Mouse (Mus musculus): ENCODE measurements around the gene Tyms. TPM values are rescaled to one million over a fixed set of nuclear protein-coding genes. Genes with fewer than 3 reads are reported as not detected.
A peak's percentile ranks its signal among the peaks of the same experiment; 100 is the strongest.

Gene Tyms
- polyA plus RNA-seq (2015; fragmentation: Nextera tagmentation; extraction: Ambion mirVana): 98.4 and 99.3 TPM in 2 replicates

DNA sequence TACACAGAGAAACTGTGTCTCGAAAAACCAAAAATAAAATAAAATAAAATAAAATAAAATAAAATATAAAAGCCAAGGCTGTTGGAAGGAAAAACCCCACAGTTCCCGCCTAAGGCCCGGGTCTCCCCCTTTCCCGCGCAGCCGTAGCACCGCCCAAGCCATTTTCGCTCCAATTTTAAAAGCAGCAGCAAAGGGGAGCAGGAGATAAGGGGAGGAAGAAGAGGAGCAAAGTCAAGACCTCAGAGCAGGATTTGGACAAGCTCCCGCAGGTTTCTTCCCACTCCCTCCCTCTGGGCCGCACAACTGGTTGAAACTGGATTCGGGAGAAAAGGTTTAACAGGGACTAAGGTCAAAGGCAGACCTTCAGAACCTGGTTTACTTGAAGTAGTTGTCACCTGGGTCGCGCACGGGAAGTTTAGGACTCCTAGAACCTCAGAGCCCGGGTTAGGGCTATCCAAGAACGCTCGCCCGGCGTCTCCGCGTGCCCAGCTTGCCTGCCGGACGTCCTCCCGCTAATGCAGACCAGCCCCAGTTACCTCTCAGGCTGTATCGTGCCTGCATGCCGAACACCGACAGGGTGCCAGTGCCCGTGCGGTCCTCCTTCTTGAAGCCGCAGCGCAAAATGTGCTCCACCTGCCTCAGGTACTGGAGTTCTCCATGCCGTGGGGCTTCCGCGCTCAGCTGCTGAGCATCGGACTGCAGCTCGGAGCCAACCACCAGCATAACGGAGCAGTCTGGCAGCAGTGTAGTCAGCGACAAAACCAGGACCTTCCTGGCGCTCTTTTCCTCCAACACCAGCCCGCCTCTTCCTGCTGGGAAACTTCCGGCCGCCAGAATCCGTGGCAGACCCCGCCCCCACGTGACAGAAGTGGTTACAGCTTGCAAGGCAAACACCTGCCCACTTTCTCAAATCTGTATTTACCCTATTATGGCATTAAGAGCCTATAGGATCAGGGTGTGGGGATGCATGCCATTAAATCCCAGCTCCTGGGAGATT is at the start of gene Tyms:
Gene Tyms (minus strand): TSS at position 793 of the 997 bp plus-strand sequence.
- peak within 1 kb of the TSS; percentile 87 for H3K4me3 ChIP-seq (replicated peaks)
- no peaks in the 10 kb centered on the region for H3K9me3 ChIP-seq
- 1% methylated on average over 45 of the region's 45 CpGs for WGBS
- peaks cover 15% of the 10 kb centered on the region for H3K4me1 ChIP-seq (replicated peaks)
- peak within 1 kb of the TSS; percentile 82 for H3K9ac ChIP-seq (replicated peaks)
- ATAC-seq: peak; percentile 97
- H3K36me3 ChIP-seq: peaks cover 24% of the 10 kb centered on the region
- H3K27me3 ChIP-seq: no peaks in the 10 kb centered on the region
- peak within 1 kb of the TSS; percentile 80 for H3K27ac ChIP-seq
- H3K4me2 ChIP-seq (replicated peaks): peak within 1 kb of the TSS; percentile 89

DNA sequence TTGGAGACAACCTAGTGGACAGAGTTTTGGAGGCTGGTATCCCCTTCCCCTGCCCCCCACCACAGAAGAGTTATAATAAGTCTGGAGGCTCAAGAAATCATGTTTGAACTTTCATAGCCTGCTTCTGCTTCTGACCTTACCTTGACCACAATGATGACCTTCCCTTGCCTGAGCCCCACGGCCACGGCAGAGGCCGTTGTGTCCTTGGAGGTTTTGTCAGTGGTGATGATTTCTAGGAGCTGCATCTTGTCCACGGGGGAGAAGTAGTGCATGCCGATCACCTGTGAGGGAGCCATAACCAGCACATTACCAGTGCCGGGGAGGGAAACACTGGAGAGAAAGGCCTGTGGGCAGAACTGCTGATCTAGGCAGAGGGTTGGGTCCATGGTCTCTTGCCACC is 49.1 kb upstream of the Tyms start:
- Histone ChIP-seq H3K27me3 (no peaks in the 10 kb centered on the region), H3K9me3 (no peaks in the 10 kb centered on the region), H3K4me3 (replicated peaks) (no peak overlapping the region), H3K27ac (no peak overlapping the region), H3K4me1 (replicated peaks) (no peaks in the 10 kb centered on the region), H3K4me2 (replicated peaks) (no peak overlapping the region), H3K36me3 (peaks cover 98% of the 10 kb centered on the region), H3K9ac (replicated peaks) (no peak overlapping the region)
- WGBS: 95% methylated on average over 6 of the region's 6 CpGs
- no peak for ATAC-seq

DNA sequence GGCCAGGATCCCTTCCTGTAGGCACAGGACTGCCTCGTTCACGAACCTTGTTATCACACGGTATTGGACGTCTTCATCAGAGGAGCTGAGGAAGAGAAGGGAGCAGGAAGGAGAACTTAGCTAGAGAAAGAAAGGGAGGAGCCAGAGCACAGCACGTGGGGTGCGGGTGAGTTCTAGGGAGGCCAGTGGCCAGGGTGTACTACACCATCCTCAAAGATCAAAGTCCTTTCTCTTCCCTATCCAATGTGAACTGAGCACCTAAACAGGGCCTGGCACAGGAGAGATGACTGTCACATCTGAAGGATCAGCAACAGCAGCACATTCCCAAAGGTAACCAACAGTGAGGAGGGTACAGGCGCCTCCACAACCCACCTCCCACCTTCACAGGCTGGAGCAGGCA is 46.7 kb upstream of the Tyms start:
- 86% methylated on average over 7 of the region's 7 CpGs for WGBS
- Histone ChIP-seq H3K9me3 (no peaks in the 10 kb centered on the region), H3K36me3 (peaks cover 97% of the 10 kb centered on the region), H3K27ac (no peak overlapping the region), H3K4me2 (replicated peaks) (no peak overlapping the region), H3K27me3 (no peaks in the 10 kb centered on the region), H3K4me3 (replicated peaks) (no peak overlapping the region), H3K4me1 (replicated peaks) (no peaks in the 10 kb centered on the region), H3K9ac (replicated peaks) (no peak overlapping the region)
- no peak for ATAC-seq

DNA sequence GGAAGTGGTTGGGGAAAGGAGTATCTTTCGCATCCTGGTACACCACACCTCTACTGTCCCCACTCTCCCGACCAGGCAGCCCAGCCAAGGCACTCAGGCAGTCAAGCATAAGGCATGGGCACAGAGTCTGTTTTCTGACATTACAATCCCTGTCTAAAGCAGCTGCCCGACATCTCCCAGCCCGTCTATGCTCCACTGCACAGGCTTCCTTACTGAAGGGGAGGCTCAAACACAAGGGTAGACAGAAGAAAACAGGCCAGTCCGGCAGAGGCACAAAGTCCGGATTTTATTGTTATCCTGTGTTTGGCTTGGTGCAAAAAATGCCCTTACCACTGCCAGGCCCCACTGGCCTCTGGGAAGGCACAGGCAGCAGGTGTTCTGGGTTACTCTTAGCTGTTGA is 45.7 kb upstream of the Tyms start:
- H3K4me2 ChIP-seq (replicated peaks): no peak overlapping the region
- WGBS: 73% methylated on average over 6 of the region's 6 CpGs
- peaks cover 6% of the 10 kb centered on the region; the same call in 1 of the 2 replicates for H3K27me3 ChIP-seq
- peaks cover 95% of the 10 kb centered on the region for H3K36me3 ChIP-seq
- no peaks in the 10 kb centered on the region for H3K9me3 ChIP-seq
- H3K4me1 ChIP-seq (replicated peaks): peaks cover 7% of the 10 kb centered on the region
- no peak overlapping the region for H3K9ac ChIP-seq (replicated peaks)
- H3K4me3 ChIP-seq (replicated peaks): no peak overlapping the region
- no peak overlapping the region for H3K27ac ChIP-seq
- ATAC-seq: no peak

DNA sequence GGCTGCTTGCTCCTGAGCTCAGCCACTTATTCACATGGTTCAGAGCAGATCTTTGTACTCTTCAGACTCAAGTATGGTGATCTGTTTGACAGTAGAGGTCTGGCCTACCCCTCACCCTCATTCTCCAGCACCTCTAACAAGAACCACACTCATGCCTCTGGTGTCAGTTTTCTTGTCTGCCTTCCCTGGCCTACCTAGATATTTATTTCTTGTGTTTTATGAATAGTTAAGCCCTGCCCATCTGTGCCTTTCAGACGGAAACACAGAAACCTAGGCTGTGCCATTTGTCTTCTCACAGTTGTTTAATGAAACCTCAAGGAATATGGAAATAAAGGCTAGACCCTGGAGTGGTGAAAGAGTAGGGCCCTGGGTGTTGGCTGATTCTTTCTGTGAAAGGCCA is 44.6 kb upstream of the Tyms start:
- Histone ChIP-seq H3K27me3 (peaks cover 18% of the 10 kb centered on the region), H3K4me2 (replicated peaks) (no peak overlapping the region), H3K36me3 (peaks cover 83% of the 10 kb centered on the region), H3K9me3 (no peaks in the 10 kb centered on the region), H3K9ac (replicated peaks) (no peak overlapping the region), H3K4me1 (replicated peaks) (peaks cover 18% of the 10 kb centered on the region), H3K27ac (no peak overlapping the region), H3K4me3 (replicated peaks) (no peak overlapping the region)
- no peak for ATAC-seq
- 90% methylated on average over 1 of the region's 1 CpGs for WGBS

DNA sequence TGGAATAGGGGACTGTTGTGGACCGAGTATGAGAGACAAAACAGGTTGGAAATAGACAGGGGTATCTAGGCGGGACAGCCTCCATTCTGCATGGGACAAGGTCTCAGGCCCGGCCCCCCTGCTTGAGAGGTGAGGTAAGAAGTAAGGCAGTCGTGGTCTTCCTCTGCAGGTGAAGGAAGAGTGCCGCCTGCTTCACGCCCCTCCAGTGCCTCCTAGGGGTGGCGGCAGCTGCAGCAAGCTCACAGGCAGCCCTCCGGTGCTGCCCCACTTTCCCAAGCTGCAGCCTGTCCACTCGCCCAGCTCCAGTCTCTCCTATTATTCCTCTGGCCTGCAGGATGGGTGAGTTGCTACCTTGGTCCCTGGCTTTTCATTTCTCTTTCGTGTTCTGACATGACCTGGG is 42.3 kb upstream of the Tyms start:
- WGBS: 45% methylated on average over 10 of the region's 10 CpGs
- no peak overlapping the region for H3K4me2 ChIP-seq (replicated peaks)
- H3K36me3 ChIP-seq: peaks cover 72% of the 10 kb centered on the region
- H3K27ac ChIP-seq: no peak overlapping the region
- H3K27me3 ChIP-seq: peaks cover 26% of the 10 kb centered on the region
- ATAC-seq: no peak
- H3K4me1 ChIP-seq (replicated peaks): peaks cover 32% of the 10 kb centered on the region
- no peak overlapping the region for H3K9ac ChIP-seq (replicated peaks)
- H3K9me3 ChIP-seq: no peaks in the 10 kb centered on the region
- H3K4me3 ChIP-seq (replicated peaks): no peak overlapping the region

DNA sequence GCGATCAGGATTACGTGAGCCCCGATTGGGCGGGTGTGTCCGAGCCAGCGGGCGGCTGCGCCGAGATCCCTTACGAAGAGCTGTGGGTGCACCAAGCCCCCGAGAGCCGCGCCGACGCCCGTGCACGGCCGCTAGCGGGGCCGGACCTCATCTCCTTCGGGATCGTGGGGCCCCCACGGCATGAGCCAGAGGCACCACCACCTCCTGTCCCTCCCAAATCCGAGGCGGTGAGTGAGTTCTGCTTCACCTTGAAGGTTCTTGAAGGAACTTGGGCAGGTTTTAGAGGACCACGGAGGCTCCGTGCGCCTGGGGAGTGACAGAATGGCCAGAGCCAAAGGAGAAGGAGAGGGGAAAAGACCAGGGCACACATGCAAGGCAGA is 41.3 kb upstream of the Tyms start:
- Histone ChIP-seq H3K4me3 (replicated peaks) (peak overlapping the region; percentile 50), H3K4me2 (replicated peaks) (peak overlapping the region; percentile 71), H3K4me1 (replicated peaks) (peaks cover 41% of the 10 kb centered on the region), H3K27me3 (peaks cover 26% of the 10 kb centered on the region), H3K9ac (replicated peaks) (peak overlapping the region; percentile 71), H3K9me3 (no peaks in the 10 kb centered on the region), H3K27ac (no peak overlapping the region), H3K36me3 (peaks cover 62% of the 10 kb centered on the region)
- ATAC-seq: no peak; the same call in 1 of the 2 replicates
- WGBS: 4% methylated on average over 27 of the region's 28 CpGs

DNA sequence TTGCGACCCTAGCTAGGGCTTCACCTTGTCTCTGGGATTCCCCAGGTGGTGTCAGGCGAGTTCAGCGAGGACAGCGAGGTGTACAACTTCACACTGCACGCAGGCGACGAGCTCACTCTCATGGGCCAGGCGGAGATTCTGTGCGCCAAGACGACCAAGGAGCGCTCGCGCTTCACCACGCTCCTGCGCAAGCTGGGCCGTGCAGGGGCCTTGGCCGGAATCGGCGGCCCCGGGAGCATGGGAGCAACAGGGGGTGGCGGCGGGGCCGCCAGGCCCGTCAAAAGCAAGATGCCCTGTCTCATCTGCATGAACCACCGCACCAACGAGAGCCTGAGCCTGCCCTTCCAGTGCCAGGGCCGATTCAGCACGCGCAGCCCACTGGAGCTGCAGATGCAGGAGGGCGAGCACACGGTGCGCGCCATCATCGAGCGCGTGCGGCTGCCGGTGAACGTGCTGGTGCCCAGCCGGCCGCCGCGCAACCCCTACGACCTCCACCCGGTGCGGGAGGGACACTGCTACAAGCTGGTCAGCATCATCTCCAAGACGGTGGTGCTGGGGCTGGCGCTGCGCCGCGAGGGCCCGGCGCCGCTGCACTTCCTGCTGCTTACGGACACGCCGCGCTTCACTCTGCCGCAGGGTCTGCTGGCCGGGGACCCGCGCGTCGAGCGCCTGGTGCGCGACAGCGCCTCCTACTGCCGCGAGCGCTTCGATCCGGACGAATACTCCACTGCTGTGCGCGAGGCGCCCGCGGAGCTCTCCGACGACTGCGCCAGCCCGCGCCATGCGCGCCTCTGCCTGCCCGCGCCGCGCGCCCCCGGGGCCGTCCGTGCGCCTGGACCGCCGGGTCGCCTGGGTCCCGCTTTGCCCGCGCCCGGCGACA is 40.7 kb upstream of the Tyms start:
- Histone ChIP-seq H3K4me2 (replicated peaks) (peak overlapping the region; percentile 71), H3K9me3 (no peaks in the 10 kb centered on the region), H3K27me3 (peaks cover 26% of the 10 kb centered on the region), H3K36me3 (peaks cover 56% of the 10 kb centered on the region), H3K9ac (replicated peaks) (peak overlapping the region; percentile 71), H3K4me3 (replicated peaks) (peak overlapping the region; percentile 50), H3K27ac (peak overlapping the region; percentile 51; the same call in 1 of the 2 replicates), H3K4me1 (replicated peaks) (peaks cover 47% of the 10 kb centered on the region)
- peak; percentile 86 for ATAC-seq
- 1% methylated on average over 90 of the region's 103 CpGs for WGBS

DNA sequence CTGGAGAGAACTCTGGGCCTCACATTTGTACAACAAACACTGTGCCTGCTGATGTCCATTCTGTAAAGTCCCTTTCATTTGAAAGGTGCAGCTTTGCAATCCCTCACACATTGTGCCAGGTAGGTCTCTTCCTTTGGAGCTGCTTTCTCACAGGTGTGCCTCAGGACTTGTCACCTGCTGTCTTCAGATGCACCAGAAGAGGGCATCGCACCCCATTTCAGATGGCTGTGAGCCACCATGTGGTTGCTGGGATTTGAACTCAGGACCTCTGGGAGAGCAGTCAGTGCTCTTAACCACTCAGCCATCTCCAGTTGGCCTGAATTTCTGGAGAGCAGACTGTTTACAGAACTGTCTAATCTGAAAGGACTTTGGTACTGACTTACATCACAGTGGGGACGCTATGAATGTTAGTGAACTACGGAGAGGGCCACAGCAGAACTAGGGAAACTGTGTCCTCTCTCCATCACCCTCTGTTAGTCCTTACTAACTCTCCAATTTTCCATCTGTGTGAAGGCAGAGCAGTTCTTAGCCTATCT is 39.2 kb upstream of the Tyms start:
- Histone ChIP-seq H3K4me3 (replicated peaks) (no peak overlapping the region), H3K4me1 (replicated peaks) (peaks cover 60% of the 10 kb centered on the region), H3K9me3 (no peaks in the 10 kb centered on the region), H3K4me2 (replicated peaks) (no peak overlapping the region), H3K9ac (replicated peaks) (no peak overlapping the region), H3K27me3 (peaks cover 26% of the 10 kb centered on the region), H3K36me3 (peaks cover 43% of the 10 kb centered on the region), H3K27ac (no peak overlapping the region)
- 90% methylated on average over 3 of the region's 3 CpGs for WGBS
- ATAC-seq: no peak

DNA sequence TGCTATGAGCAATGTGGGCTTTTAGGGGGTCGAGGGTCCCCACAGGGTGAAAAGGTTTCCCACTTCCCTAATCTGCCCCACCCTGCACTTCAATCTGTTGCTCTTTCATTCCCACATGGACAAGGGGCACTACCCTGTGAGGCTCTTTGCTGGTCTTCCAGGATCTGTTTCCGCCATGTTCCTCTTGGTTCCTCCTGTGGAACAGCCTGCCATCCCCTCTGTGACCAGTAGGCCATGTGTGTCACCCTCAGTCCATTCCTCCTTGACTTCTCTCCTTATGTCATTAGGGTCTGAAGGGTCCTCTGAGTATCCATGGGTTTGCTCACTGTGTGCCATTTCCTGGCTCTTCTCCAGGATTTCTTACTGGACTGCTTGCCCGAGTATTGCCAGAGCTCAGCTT is 38.4 kb upstream of the Tyms start:
- H3K4me2 ChIP-seq (replicated peaks): peak overlapping the region; percentile 45
- WGBS: 71% methylated on average over 3 of the region's 3 CpGs
- 0 out of 2 replicates have a peak overlapping the region, but pooled peaks have one; percentile 18 for H3K4me3 ChIP-seq (replicated peaks)
- peak overlapping the region; percentile 30; the same call in 1 of the 2 replicates for H3K27ac ChIP-seq
- peaks cover 35% of the 10 kb centered on the region for H3K36me3 ChIP-seq
- ATAC-seq: no peak
- no peaks in the 10 kb centered on the region for H3K9me3 ChIP-seq
- peaks cover 26% of the 10 kb centered on the region for H3K27me3 ChIP-seq
- H3K9ac ChIP-seq (replicated peaks): no peak overlapping the region
- H3K4me1 ChIP-seq (replicated peaks): peaks cover 69% of the 10 kb centered on the region

DNA sequence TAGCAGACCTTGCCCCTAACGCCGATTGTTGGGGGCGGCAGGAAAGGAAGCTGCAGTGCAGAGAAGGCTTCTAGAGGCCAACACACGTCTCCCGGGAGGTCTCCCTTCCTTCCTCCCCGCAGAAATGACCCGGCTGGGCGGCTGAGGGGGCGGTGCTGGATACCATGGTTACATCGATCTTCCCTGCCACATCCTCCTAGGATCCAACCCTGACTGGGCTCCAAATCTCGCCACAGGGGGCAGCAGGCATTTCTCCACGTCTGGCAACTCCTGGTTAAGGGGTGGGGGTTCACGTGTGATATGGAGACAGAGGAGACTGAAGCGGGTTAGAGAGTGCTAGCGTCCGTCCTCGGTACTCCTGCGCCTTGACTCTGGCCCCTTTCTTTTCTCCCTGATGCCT is 37.7 kb upstream of the Tyms start:
- peaks cover 75% of the 10 kb centered on the region for H3K4me1 ChIP-seq (replicated peaks)
- H3K27ac ChIP-seq: peak overlapping the region; percentile 73
- H3K27me3 ChIP-seq: peaks cover 26% of the 10 kb centered on the region
- H3K9me3 ChIP-seq: no peaks in the 10 kb centered on the region
- peak overlapping the region; percentile 18 for H3K4me3 ChIP-seq (replicated peaks)
- peak overlapping the region; percentile 45 for H3K4me2 ChIP-seq (replicated peaks)
- WGBS: 2% methylated on average over 18 of the region's 18 CpGs
- H3K36me3 ChIP-seq: peaks cover 28% of the 10 kb centered on the region
- peak overlapping the region; percentile 45 for H3K9ac ChIP-seq (replicated peaks)
- ATAC-seq: peak; percentile 22
